In the genomic region with DNA sequence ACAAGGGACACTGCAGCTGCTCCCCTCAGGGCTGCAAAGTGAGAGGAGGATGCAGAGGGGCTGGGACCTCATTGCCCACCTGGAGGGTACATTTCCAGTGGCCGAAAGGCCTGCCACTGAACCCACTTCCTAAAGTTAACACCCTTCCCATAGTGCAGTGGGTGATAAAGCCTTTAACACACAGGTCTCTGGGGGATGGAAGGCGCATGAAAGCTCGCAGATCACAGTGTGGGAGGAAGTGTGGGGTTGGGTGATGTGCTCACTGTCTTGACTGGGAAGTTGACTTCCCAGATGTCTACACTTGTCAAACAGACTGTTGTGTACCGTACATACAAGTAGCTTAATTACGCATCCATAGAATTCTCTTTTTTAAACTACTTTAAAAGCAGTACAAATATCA, we compare ENCODE assay signal across 15 mouse cellular contexts. TPM values are rescaled to one million over a fixed set of nuclear protein-coding genes. Genes with fewer than 3 reads are reported as not detected.
"Had no signal": no experiment of that assay in that cellular context is flagged by ENCODE, and none has a peak within 500 bp of the region (broad histone marks: within the 10 kb centered on the region; RNA-seq: fewer than 3 reads in every experiment).

No protein-coding gene starts in this region.

- H3K4me3 ChIP-seq: layer of hippocampus, adult 2 months; left cerebral cortex, adult 2 months; limb, embryonic 10.5 days had no signal

- DNase-seq: kidney, adult 18-20 months; kidney, postnatal 10 days; kidney, postnatal 4 days; lung, embryonic 14.5 days; lung, postnatal 10 days; lung, postnatal 4 days; right cerebral cortex, postnatal 14 days; thymus, postnatal 14 days had no signal

- H3K9me3 ChIP-seq: limb, embryonic 10.5 days had no signal

- H3K36me3 ChIP-seq: limb, embryonic 10.5 days had no signal

- ATAC-seq: midbrain, embryonic 16.5 days had no signal

- H3K9ac ChIP-seq: lung, embryonic 14.5 days had no signal

- H3K4me2 ChIP-seq: liver, embryonic 11.5 days; lung, embryonic 14.5 days had no signal

- H3K27ac ChIP-seq: layer of hippocampus, adult 2 months; left cerebral cortex, adult 2 months; limb, embryonic 10.5 days had no signal

RNA-seq across cellular contexts. Expression of a gene that starts 55.3 kb away (rescaled TPM):
- polyA plus RNA-seq: kidney, embryonic 14.5 days; limb, embryonic 10.5 days; liver, embryonic 11.5 days; spleen, adult 2 months had no signal
